Mouse (Mus musculus) liver, embryonic 16.5 days (tissue): Measurements from ENCODE around the gene Abcc4. TPM values are rescaled to one million over a fixed set of nuclear protein-coding genes. Genes with fewer than 3 reads are reported as not detected.
A peak's percentile ranks its signal among the peaks of the same experiment; 100 is the strongest.

Source experiments
- ATAC-seq: fragments of 200-750 bp; cut with Nextera tagmentation; 2 replicates; pipeline ENCODE4 v1.8.0; 2017; ENCODE audit warnings: low read depth, mild to moderate bottlenecking, moderate number of reproducible peaks, moderate library complexity
- H3K27ac ChIP-seq: fragments of 300-500 bp; sonication (generic); 2 replicates; pipeline ENCODE4 v1.5.1; 2014; ENCODE audit warnings: mild to moderate bottlenecking, low read length
- H3K27me3 ChIP-seq: fragments of 300-500 bp; sonication (generic); 2 replicates; pipeline ENCODE4 v1.6.1; 2014; ENCODE audit warnings: low read depth, low read length, mixed read lengths; ENCODE audit not compliant: control insufficient read depth, insufficient read depth
- H3K36me3 ChIP-seq: fragments of 300-500 bp; sonication (generic); 2 replicates; pipeline ENCODE4 v1.6.1; 2014; ENCODE audit warnings: mild to moderate bottlenecking; ENCODE audit not compliant: control insufficient read depth, insufficient read depth
- H3K4me1 ChIP-seq: fragments of 300-500 bp; sonication (generic); 2 replicates; pipeline ENCODE4 v1.6.1; 2014; ENCODE audit warnings: low read depth, low read length, mixed read lengths; ENCODE audit not compliant: control insufficient read depth
- H3K4me2 ChIP-seq: fragments of 300-500 bp; sonication (generic); 2 replicates; pipeline ENCODE4 v1.6.1; 2014; ENCODE audit warnings: low read depth, low read length, mixed read lengths
- H3K4me3 ChIP-seq: fragments of 300-500 bp; sonication (generic); 2 replicates; pipeline ENCODE4 v1.5.1; 2014; ENCODE audit warnings: low read depth, mild to moderate bottlenecking, low read length
- H3K9ac ChIP-seq: fragments of 300-500 bp; sonication (generic); 2 replicates; pipeline ENCODE4 v1.6.1; 2014; ENCODE audit warnings: low read depth, low read length
- H3K9me3 ChIP-seq: fragments of 300-500 bp; sonication (generic); replicated peaks from 2 replicates; pipeline ENCODE4 v1.6.1; 2016; ENCODE audit warnings: low read length; ENCODE audit not compliant: control insufficient read depth
- WGBS: fragments of 180-500 bp; shearing (Covaris S2); extraction: QIAGEN DNeasy Blood & Tissue Kit; methylation state at CpG from one replicate; pipeline ENCODE4 v1.1.7; 2014; ENCODE audit not compliant: insufficient replicate concordance; 5-methylcytosine and 5-hydroxymethylcytosine counted together
- polyA plus RNA-seq: library from polyadenylated mRNA; unstranded; fragments of >200 nt; fragmentation: Nextera tagmentation; extraction: Ambion mirVana; gene quantifications from 2 replicates; pipeline ENCODE4 v1.2.1, GENCODE M21; 2015

The Abcc4 gene
- polyA plus RNA-seq, 1 experiment from 2014 or later = 2.3 TPM

GRCm38 (mm10) chr14:118452572-118452971, 253.4 kb downstream of the Abcc4 start:
- Histone ChIP-seq H3K9ac (no peak overlapping the region), H3K9me3 (no peaks in the 10 kb centered on the region), H3K4me1 (no peaks in the 10 kb centered on the region), H3K27ac (no peak overlapping the region), H3K36me3 (no peaks in the 10 kb centered on the region), H3K4me2 (no peak overlapping the region), H3K27me3 (no peaks in the 10 kb centered on the region), H3K4me3 (no peak overlapping the region)
- no peak for ATAC-seq
- WGBS = 19% methylated on average over 4 of the region's 4 CpGs

GRCm38 (mm10) chr14:118440155-118440554, 265.9 kb downstream of the Abcc4 start:
- Histone ChIP-seq H3K9me3 (no peaks in the 10 kb centered on the region), H3K4me3 (no peak overlapping the region), H3K27me3 (peaks cover 50% of the 10 kb centered on the region), H3K4me2 (no peak overlapping the region), H3K9ac (no peak overlapping the region), H3K36me3 (no peaks in the 10 kb centered on the region), H3K27ac (no peak overlapping the region), H3K4me1 (no peaks in the 10 kb centered on the region; the same call in 1 of the 2 replicates)
- WGBS = 55% methylated on average over 8 of the region's 8 CpGs
- ATAC-seq = no peak

GRCm38 (mm10) chr14:118437156-118437931, 268.7 kb downstream of the Abcc4 start:
- ATAC-seq = no peak
- H3K27ac ChIP-seq = no peak overlapping the region
- no peak overlapping the region for H3K9ac ChIP-seq
- 2% methylated on average over 36 of the region's 36 CpGs for WGBS
- H3K4me3 ChIP-seq = 0 out of 2 replicates have a peak overlapping the region, but pooled peaks have one; percentile 6
- H3K9me3 ChIP-seq = no peaks in the 10 kb centered on the region
- H3K36me3 ChIP-seq = no peaks in the 10 kb centered on the region
- H3K27me3 ChIP-seq = peaks cover 57% of the 10 kb centered on the region
- H3K4me1 ChIP-seq = no peaks in the 10 kb centered on the region; the same call in 1 of the 2 replicates
- 0 out of 2 replicates have a peak overlapping the region, but pooled peaks have one; percentile 4 for H3K4me2 ChIP-seq

- Histone ChIP-seq H3K27ac (no peak overlapping the region), H3K9me3 (no peaks in the 10 kb centered on the region), H3K36me3 (no peaks in the 10 kb centered on the region), H3K4me2 (0 out of 2 replicates have a peak overlapping the region, but pooled peaks have one; percentile 4), H3K9ac (no peak overlapping the region), H3K4me1 (no peaks in the 10 kb centered on the region; the same call in 1 of the 2 replicates), H3K27me3 (peaks cover 57% of the 10 kb centered on the region), H3K4me3 (no peak overlapping the region)
- ATAC-seq = no peak
- WGBS = under 1% methylated on average over 31 of the region's 31 CpGs
These were observed 269.2 kb downstream of the Abcc4 start for GRCm38 (mm10) chr14:118436791-118437155.

- H3K27me3 ChIP-seq = peaks cover 55% of the 10 kb centered on the region
- no peak for ATAC-seq
- no peak overlapping the region for H3K27ac ChIP-seq
- no peak overlapping the region for H3K9ac ChIP-seq
- WGBS = 29% methylated on average over 12 of the region's 12 CpGs
- H3K36me3 ChIP-seq = no peaks in the 10 kb centered on the region
- H3K4me1 ChIP-seq = no peaks in the 10 kb centered on the region; the same call in 1 of the 2 replicates
- no peak overlapping the region for H3K4me2 ChIP-seq
- H3K9me3 ChIP-seq = no peaks in the 10 kb centered on the region
- no peak overlapping the region for H3K4me3 ChIP-seq
These were observed 270.2 kb downstream of the Abcc4 start for GRCm38 (mm10) chr14:118435676-118436330.

GRCm38 (mm10) chr14:118434842-118435241, 271.2 kb downstream of the Abcc4 start:
- Histone ChIP-seq H3K4me3 (no peak overlapping the region), H3K27ac (no peak overlapping the region), H3K27me3 (peaks cover 49% of the 10 kb centered on the region), H3K9ac (no peak overlapping the region), H3K9me3 (no peaks in the 10 kb centered on the region), H3K4me1 (no peaks in the 10 kb centered on the region; the same call in 1 of the 2 replicates), H3K36me3 (no peaks in the 10 kb centered on the region), H3K4me2 (no peak overlapping the region)
- ATAC-seq = no peak
- WGBS = 65% methylated on average over 4 of the region's 4 CpGs

GRCm38 (mm10) chr14:118433848-118434247, 272.2 kb downstream of the Abcc4 start:
- H3K9ac ChIP-seq = no peak overlapping the region
- H3K4me1 ChIP-seq = no peaks in the 10 kb centered on the region; the same call in 1 of the 2 replicates
- no peak overlapping the region for H3K4me3 ChIP-seq
- no peak for ATAC-seq
- 54% methylated on average over 6 of the region's 6 CpGs for WGBS
- no peak overlapping the region for H3K27ac ChIP-seq
- no peaks in the 10 kb centered on the region for H3K36me3 ChIP-seq
- peaks cover 39% of the 10 kb centered on the region for H3K27me3 ChIP-seq
- H3K9me3 ChIP-seq = no peaks in the 10 kb centered on the region
- H3K4me2 ChIP-seq = no peak overlapping the region
